Mouse (Mus musculus): ENCODE measurements at regions not wholly inside any gene's neighbourhood (a gene's known extent, or its start where the extent isn't known, plus 50 kb on each side); places are given as distances from the start of the nearest gene placed in this dataset.

DNA sequence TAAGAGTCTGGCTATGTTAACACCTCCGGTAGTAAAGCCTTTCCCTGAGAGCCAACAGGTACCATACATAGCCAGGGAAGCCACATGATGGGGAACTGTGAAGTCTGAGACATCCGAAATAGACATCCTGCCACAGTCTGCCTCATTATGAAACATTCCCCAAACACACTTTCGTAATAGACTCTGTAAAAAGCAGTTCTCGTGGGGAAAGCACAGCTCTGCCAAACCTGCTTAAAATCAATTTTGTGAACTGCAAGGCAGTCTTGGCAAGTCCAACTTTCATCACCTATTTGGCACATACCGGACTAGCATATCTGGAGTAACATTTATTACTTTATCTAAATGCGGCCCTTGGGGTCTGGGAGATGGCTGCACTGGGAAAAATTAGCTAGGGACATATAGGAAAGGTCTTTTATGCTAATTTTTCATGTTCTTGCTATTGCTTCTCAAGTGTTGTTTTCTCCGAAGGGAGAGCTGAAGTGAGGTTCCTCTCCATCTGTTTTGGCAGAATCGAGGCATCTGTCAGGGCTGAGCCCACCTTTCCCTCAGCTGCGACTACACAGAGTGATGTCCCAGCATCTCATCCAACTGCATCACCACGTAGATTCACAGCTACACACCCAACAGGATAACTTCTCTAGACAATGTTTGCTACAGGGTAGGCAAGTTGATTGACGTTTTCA is 86.8 kb upstream of the Phactr1 start:
- DNase-seq = no peak

DNA sequence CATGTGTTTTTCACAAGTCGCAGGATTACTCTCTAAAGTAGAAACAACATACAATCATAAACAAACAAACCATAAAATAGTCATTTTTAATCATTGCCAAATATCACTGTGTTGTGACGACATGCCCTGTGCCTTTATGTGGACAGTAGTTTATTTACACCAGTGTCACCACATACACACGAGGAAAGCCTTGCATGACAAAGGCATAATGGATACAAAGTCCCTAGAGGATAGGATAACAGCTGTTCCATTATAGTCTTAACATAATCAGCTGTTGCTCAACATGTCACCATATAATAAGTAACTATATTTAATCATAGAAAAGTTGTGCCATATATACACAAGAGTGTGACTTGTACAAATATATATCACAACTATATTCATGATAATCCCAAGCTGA is 85.2 kb upstream of the Phactr1 start:
- DNase-seq = no peak

- DNase-seq = no peak
Measured at GRCm38 (mm10) chr13:42597781-42598180, 82.6 kb upstream of the Phactr1 start.

DNA sequence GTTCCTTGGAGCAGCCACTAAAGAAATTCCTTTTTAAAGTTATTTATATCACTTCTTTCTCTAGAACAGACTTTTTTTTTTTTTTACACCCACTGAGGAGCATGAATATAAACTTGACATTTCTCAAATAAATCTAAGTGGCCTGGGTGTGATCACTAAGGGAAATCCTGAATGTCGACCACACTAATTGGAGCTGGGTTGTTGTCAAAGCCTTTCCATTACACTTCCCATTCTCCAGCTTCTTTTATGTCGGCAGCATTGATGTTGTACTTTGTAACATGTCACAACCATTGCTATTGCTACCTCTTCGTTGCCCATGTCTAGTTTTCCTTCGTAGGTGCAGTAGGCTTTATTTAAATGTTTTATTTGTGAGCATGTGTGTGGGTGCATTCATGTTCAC is 77.1 kb upstream of the Phactr1 start:
- DNase-seq = no peak

DNA sequence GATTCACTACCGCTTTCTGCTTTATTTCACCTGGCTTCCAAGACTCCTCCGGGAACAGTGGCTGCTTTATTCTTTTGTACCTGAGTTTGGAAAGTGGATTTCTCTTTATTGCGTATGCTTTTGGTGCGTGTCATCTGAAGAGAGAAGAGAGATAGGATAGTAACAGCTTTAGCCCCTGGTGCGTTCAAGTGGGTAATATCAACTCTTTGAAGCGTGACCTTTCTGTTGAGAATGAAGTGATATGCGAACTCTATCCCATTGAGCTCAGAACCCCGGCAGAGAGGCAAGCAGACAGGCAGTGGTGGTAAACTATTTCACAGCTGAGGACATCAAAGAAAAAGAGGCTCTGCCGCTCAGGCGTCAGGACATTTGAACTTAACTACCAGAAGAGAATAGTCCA is 72.7 kb upstream of the Phactr1 start:
- DNase-seq = no peak

DNA sequence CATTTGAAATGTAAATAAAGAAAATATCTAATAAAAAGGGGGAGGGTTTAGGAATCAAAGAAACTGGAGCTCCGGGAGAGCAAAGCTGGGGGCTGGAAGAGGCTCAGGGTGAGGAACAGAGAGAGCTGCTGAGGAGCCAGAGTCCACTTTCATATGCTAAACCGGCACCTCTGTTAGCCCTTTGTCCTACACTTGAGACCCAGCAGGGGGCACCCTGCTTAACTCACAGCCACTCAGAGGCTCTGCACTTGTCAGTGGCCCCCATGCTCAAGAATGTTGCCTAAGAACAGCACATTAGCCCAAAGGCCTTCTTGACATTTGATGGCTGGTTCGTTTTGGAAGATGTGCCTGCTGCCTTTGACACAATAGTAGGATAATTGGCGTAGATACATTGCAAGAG is 71.5 kb upstream of the Phactr1 start:
- DNase-seq = no peak

DNA sequence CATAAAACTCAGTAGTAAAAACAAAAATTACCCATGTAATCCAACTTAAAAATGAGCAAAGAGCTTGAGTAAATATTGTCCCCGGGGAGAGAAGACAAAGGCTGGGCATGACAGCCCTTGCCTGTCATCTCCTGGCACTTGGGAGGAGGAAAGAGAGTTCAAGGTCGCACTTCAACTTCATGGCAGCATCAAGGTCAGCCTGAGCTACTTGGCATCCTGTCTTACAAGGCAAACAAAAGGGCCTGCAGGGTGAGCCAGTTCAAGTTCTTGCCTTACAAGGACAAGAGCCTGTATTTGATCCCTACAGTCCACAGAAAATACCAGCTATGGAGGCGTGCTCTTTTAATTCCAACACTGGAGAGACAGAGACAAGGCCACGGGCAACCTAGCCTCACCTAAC is 67.1 kb upstream of the Phactr1 start:
- DNase-seq = no peak

GRCm38 (mm10) chr13:42615826-42616225 is 64.6 kb upstream of the Phactr1 start:
- no peak for DNase-seq

DNA sequence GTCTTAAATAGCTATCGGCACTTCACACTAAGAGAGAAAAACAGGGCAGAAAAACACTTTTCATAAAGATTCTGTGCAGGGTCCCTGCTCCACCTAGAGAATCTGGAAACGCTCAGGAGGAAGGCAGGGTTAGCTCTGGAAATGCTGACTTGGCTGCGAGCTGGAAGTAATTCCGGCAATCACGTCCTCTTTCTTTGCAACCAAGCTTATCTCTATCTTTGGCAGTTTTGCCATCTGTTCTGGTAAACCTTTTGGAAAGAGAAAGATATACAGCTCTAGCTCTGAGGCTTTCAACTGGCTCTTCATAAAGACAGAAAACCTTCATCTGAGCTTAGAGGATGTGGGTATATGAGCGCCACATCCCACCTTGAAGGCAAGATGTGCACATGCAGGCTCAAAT is 63.2 kb upstream of the Phactr1 start:
- DNase-seq = no peak

- DNase-seq = no peak
Measured at GRCm38 (mm10) chr13:42617844-42618243, 62.6 kb upstream of the Phactr1 start.

DNA sequence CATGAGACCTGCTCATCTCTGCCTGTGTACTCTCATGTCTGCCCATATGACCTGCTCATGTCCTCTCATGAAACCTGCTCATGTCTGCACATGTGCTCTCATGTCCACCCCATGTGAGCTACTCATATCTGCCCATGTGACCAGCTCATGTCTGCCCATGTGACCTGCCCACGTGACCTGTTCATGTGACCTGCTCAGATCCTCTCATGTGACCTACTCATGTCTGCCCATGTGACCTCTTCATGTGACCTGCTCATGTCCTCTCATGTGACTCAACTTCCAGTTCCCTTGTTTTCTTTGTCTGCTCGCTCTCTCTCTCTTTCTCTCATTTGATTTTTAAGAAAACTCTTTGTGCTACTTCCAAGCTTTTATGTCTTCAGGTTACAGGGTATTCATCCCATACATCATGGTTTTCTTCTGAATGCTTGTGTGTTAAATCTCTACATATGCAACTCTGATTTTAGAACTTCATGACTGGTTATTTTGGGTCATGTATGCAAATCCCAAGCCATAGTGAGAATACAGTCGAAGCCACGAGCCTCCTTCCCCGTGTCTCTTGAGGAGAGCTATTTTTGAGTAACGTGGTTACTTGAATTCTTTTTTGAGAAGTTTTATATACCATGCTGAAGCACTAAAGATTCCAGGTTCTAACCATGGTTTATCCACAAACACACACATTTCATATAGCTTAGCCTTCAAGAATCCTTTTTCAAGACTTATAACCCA is 60.7 kb upstream of the Phactr1 start:
- DNase-seq = no peak

- DNase-seq = no peak
Measured at GRCm38 (mm10) chr13:42623491-42623890, 56.9 kb upstream of the Phactr1 start.

Data from thymus, postnatal 25 days (tissue).